Mouse (Mus musculus) embryonic facial prominence, embryonic 15.5 days (tissue): ENCODE results near the gene Neurod2. TPM values are rescaled to one million over a fixed set of nuclear protein-coding genes. Genes with fewer than 3 reads are reported as not detected.
A peak's percentile ranks its signal among the peaks of the same experiment; 100 is the strongest.

Experiments
- ATAC-seq: fragments of 200-750 bp; cut with Nextera tagmentation; 2 replicates; pipeline ENCODE4 v1.8.0; 2017; ENCODE audit warnings: low read depth, moderate TSS enrichment; ENCODE audit not compliant: insufficient number of reproducible peaks, low FRiP score, low TSS enrichment
- H3K27ac ChIP-seq: fragments of 300-500 bp; sonication (generic); replicated peaks from 2 replicates; pipeline ENCODE4 v1.5.1; 2015; ENCODE audit warnings: mild to moderate bottlenecking, inconsistent platforms
- H3K27me3 ChIP-seq: fragments of 300-500 bp; sonication (generic); 2 replicates; pipeline ENCODE4 v1.6.1; 2015; ENCODE audit warnings: inconsistent platforms
- H3K36me3 ChIP-seq: fragments of 300-500 bp; sonication (generic); 2 replicates; pipeline ENCODE4 v1.6.1; 2015; ENCODE audit warnings: mild to moderate bottlenecking, inconsistent platforms
- H3K4me1 ChIP-seq: fragments of 300-500 bp; sonication (generic); 2 replicates; pipeline ENCODE4 v1.6.1; 2015; ENCODE audit warnings: inconsistent platforms
- H3K4me2 ChIP-seq: fragments of 300-500 bp; sonication (generic); replicated peaks from 2 replicates; pipeline ENCODE4 v1.6.1; 2015; ENCODE audit warnings: mild to moderate bottlenecking, inconsistent platforms
- H3K4me3 ChIP-seq: fragments of 300-500 bp; sonication (generic); replicated peaks from 2 replicates; pipeline ENCODE4 v1.5.1; 2015; ENCODE audit warnings: mild to moderate bottlenecking, inconsistent platforms
- H3K9ac ChIP-seq: fragments of 300-500 bp; sonication (generic); 2 replicates; pipeline ENCODE4 v1.6.1; 2015; ENCODE audit warnings: inconsistent platforms
- H3K9me3 ChIP-seq: fragments of 300-500 bp; sonication (generic); replicated peaks from 2 replicates; pipeline ENCODE4 v1.6.1; 2016; ENCODE audit warnings: inconsistent platforms
- WGBS: fragments of 180-500 bp; shearing (Covaris S2); methylation state at CpG from one replicate; pipeline ENCODE4 v1.1.7; 2015; 5-methylcytosine and 5-hydroxymethylcytosine counted together
- polyA plus RNA-seq: library from polyadenylated mRNA; unstranded; fragments of >200 nt; fragmentation: Nextera tagmentation; extraction: Ambion mirVana; gene quantifications from 2 replicates; pipeline ENCODE4 v1.2.1, GENCODE M21; 2015

Gene Neurod2
- polyA plus RNA-seq, 1 experiment from 2014 or later, result 0.09 TPM

DNA sequence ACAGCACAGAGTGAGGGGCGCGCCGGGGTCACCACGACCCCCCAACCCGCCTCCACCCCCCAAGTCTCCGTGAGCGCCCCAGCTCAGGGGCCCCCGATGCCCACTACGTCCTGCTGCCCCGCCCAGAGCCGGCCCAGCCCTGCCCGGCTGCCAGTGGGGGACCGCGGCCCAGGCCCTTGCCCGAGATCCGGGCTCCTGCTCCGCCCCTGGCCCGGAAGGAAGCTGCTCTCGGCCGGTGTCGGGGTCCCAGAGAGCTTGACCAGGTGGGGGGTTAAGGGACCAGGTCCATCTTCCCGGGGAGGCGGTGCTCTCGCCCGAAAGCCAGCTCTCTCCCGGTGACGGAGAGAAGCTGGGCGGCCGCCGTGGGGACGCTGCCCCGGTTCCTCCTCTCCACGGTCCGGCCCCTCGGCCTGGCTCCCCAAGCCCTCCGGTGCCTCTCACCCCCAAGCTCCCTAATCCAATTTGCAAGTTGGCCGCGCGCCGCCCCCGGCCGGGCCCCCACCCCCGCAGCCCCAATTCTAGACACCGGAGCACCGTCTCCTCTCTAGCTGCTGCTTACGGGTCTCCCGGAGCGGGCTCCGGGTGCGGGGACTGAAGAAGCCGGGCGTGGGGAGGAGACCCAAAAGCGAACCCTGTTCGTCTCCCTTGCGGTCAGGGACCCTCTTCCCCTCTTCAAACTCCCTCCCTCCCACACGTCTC lies 928 bp downstream of the Neurod2 start:
- ATAC-seq, result no peak
- no peak overlapping the region for H3K9ac ChIP-seq

DNA sequence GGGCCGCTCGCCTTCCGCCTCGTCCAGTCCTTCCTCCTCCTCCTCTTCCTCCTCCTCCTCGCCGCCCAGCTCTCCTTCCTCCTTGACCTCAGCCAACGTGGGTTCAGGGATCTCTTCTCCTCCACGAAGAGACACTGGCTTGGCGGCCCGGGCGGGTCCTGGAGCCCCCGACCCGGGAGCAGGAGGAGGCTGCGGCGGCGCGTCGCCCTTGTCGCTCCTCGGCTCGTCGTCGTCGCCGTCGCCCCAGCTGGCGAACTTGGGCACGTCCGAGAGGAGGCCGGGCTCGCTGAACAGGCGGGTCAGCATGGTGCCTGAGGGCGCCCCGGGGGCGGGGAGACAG lies 1.4 kb downstream of the Neurod2 start:
- under 1% methylated on average over 34 of the region's 35 CpGs for WGBS
- no peak overlapping the region for H3K27ac ChIP-seq
- H3K9ac ChIP-seq, result no peak overlapping the region
- no peaks in the 10 kb centered on the region for H3K9me3 ChIP-seq
- H3K4me1 ChIP-seq, result peaks cover 24% of the 10 kb centered on the region
- H3K4me2 ChIP-seq, result peak overlapping the region; percentile 42
- peak overlapping the region; percentile 32 for H3K4me3 ChIP-seq
- peaks cover 100% of the 10 kb centered on the region for H3K27me3 ChIP-seq
- H3K36me3 ChIP-seq, result no peaks in the 10 kb centered on the region
- no peak for ATAC-seq

More for the DNA sequence above, 928 bp downstream of the Neurod2 start:
- Histone ChIP-seq H3K4me2 (peak overlapping the region; percentile 42), H3K27ac (no peak overlapping the region), H3K27me3 (peaks cover 100% of the 10 kb centered on the region), H3K9me3 (no peaks in the 10 kb centered on the region), H3K36me3 (no peaks in the 10 kb centered on the region), H3K4me3 (peak overlapping the region; percentile 32), H3K4me1 (peaks cover 24% of the 10 kb centered on the region)
- under 1% methylated on average over 52 of the region's 56 CpGs for WGBS

DNA sequence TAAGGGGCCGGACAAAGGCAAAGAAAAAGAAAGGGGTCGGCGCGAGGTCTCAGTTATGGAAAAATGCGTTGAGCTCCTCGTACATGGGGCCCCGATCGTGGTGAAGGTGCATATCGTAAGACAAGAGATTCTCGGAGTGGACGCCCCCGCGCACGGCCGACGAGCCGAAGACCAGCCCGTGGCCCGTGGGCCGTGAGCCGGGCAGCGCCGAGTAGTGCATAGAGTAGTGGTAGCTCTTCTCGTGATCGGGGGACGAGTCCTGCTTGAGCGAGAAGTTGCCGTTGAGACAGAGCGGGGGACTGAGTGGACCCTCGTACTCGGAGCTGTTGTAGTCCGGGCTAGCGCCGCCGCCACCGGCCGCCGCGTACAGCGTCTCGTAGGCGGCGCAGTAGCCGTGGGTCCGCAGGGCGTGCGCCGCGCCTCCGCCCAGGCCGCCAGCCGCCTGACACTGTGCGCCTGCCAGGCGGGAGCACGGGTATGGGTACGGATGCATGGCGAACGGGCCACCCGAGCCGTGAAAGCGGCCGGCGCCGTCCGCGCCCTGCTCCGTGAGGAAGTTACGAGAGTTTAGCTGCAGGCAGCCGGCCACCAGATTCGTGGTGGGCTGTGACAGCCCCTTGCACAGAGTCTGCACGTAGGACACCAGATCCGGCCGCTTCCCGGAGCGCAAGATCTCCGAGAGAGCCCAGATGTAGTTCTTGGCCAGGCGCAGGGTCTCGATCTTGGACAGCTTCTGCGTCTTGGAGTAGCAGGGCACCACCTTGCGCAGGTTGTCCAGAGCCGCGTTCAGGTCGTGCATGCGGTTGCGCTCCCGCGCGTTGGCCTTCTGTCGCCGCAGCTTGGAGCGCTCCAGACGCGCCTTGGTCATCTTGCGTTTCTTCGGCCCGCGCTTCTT lies 2.1 kb downstream of the Neurod2 start:
- no peak overlapping the region for H3K9ac ChIP-seq
- peaks cover 24% of the 10 kb centered on the region for H3K4me1 ChIP-seq
- peaks cover 100% of the 10 kb centered on the region for H3K27me3 ChIP-seq
- no peaks in the 10 kb centered on the region for H3K36me3 ChIP-seq
- H3K4me3 ChIP-seq, result peak overlapping the region; percentile 32
- ATAC-seq, result no peak
- peak overlapping the region; percentile 42 for H3K4me2 ChIP-seq
- H3K27ac ChIP-seq, result no peak overlapping the region
- WGBS, result 1% methylated on average over 97 of the region's 97 CpGs
- no peaks in the 10 kb centered on the region for H3K9me3 ChIP-seq

DNA sequence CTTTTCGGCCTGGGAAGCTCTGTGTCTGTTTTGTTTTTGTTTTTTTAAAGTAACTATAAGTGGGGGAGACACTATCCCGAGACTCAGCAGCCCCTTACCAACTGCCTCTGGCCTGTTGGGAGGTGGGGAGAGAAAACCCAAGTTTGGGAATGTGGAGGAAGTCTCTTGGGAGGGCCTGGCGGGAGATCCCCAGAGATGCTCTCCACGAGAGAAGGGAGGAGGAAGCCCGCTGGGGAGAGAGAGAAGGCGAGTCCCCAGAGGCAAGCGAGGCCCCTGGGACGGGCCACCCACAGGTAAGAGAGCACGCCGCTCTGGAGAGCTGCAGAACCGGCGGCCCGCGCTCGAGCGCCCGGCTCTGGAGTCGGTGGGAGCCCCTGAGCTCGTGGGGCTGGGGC lies 2.7 kb downstream of the Neurod2 start:
- H3K4me2 ChIP-seq, result peak overlapping the region; percentile 42; the same call in 1 of the 2 replicates
- no peaks in the 10 kb centered on the region for H3K9me3 ChIP-seq
- H3K36me3 ChIP-seq, result no peaks in the 10 kb centered on the region
- no peak for ATAC-seq
- peak overlapping the region; percentile 32 for H3K4me3 ChIP-seq
- peaks cover 24% of the 10 kb centered on the region for H3K4me1 ChIP-seq
- no peak overlapping the region for H3K27ac ChIP-seq
- peaks cover 99% of the 10 kb centered on the region for H3K27me3 ChIP-seq
- no peak overlapping the region for H3K9ac ChIP-seq
- WGBS, result under 1% methylated on average over 17 of the region's 19 CpGs

DNA sequence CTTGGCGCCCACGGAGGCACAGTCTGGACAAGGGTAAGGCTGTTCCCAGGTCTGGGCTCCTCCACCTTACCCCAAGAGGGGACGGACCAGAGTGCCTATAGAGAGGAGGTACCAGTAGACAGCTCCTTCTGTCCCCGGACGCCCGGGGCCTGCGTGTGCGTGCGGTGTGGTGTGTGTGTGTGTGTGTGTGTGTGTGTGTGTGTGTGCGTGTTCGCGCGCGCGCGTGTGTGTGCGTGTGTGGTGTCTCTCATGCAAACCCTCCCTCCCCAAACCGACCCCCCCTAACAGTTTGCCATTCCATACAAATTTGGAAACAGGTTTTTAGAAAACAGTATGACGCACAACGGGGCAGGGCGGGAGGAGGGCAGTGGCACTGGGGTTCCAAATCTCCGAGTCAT lies 3.6 kb downstream of the Neurod2 start:
- ATAC-seq, result no peak
- H3K4me1 ChIP-seq, result peaks cover 33% of the 10 kb centered on the region
- H3K27me3 ChIP-seq, result peaks cover 99% of the 10 kb centered on the region
- WGBS, result 2% methylated on average over 14 of the region's 22 CpGs
- no peak overlapping the region for H3K4me3 ChIP-seq
- H3K36me3 ChIP-seq, result no peaks in the 10 kb centered on the region
- H3K27ac ChIP-seq, result no peak overlapping the region
- H3K4me2 ChIP-seq, result no peak overlapping the region
- H3K9me3 ChIP-seq, result no peaks in the 10 kb centered on the region
- no peak overlapping the region for H3K9ac ChIP-seq

DNA sequence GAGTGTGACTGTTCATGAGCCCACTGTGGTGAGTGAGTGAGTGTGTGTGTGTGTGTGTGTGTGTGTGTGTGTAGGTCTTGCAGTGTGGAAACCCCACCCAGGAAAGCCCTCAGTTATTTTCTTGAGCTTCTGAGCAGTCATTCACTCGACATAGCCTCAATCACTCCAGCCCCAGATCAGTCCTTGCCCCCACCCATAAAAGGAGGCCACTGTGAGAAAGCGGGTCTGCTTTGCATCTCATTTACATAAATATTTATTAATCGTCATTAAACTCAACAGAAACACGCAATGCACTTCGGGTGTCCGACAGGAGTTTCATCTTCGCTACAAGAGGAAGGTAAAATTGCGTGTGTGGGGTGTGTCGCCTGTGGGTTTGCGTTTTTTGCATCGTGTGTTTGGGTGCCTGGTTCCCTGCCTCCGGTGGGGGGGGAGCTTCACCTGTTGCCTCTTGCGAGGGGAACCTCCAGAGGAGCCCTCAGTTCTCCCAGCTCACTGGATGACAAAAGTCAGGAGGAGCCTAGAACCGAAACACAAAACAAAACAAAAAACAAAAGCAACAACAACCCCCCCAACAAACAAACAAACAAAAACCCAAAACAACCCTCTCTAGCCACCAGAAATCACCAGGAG lies 4.1 kb downstream of the Neurod2 start:
- Histone ChIP-seq H3K9me3 (no peaks in the 10 kb centered on the region), H3K4me2 (no peak overlapping the region), H3K4me1 (peaks cover 38% of the 10 kb centered on the region), H3K27me3 (peaks cover 99% of the 10 kb centered on the region), H3K27ac (no peak overlapping the region), H3K4me3 (no peak overlapping the region), H3K36me3 (no peaks in the 10 kb centered on the region), H3K9ac (no peak overlapping the region)
- WGBS, result 2% methylated on average over 14 of the region's 14 CpGs
- ATAC-seq, result no peak

DNA sequence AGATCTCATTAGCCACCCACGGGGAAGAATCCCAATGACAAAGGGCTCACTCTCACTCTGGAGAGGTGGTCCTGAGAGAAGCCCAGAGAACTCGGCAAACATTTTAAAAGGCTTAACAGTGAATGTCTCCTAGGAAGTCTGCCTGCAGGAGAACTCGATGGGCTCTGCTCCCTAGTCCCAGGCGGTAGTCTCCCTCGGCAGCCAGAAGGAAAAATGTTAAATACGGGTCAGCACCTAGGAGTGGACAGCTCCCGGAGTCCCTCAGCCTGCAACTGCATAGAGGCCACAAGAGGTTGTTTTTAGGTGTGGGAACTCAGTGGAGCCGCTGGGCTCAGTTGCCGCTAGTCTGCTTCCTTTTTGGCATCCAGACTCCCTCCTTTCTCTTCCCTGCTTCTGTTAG lies 5.5 kb downstream of the Neurod2 start:
- H3K9ac ChIP-seq, result no peak overlapping the region
- H3K4me1 ChIP-seq, result peaks cover 49% of the 10 kb centered on the region
- 2% methylated on average over 9 of the region's 9 CpGs for WGBS
- ATAC-seq, result no peak
- no peak overlapping the region for H3K4me2 ChIP-seq
- no peak overlapping the region for H3K27ac ChIP-seq
- H3K27me3 ChIP-seq, result peaks cover 99% of the 10 kb centered on the region
- H3K4me3 ChIP-seq, result no peak overlapping the region
- no peaks in the 10 kb centered on the region for H3K36me3 ChIP-seq
- H3K9me3 ChIP-seq, result no peaks in the 10 kb centered on the region

DNA sequence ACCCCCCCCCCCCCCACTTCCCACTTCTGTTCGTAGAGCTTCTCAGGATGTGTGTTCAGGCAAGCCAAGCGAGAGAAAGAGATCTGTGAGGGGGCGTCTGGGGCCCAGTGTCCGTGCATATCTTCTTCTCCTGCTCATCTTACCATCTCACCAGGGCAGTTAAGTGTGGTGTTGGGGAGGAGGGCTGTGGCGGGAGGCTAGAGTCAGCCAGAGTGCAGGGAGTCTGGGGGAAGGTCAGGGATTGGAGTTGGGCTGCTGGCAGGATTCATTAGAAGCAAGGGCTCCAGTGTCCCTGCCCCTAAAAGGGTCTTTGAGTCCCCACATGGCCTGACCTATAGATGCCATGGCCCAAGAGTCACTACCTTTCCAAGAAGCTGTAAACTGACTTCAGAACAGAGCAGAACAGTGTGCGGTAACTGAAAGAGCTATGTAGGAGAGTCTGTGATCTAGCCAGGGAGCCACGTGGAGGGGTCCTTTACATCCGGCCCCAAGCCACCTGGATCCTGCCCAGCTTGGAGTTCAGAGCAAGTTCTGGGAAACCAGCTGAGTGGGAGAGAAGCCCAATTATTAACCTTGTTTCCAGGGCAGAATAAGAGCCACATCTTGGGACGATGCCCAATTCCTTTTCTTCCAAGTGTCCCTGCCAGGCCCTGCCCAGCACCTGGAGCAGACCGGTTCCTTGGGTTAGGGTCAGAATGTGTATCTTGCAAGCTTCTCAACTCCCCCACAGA lies 6.1 kb downstream of the Neurod2 start:
- no peak overlapping the region for H3K4me2 ChIP-seq
- no peak overlapping the region for H3K27ac ChIP-seq
- H3K4me3 ChIP-seq, result no peak overlapping the region
- H3K4me1 ChIP-seq, result peaks cover 49% of the 10 kb centered on the region
- WGBS, result 6% methylated on average over 10 of the region's 10 CpGs
- H3K9me3 ChIP-seq, result no peaks in the 10 kb centered on the region
- no peaks in the 10 kb centered on the region for H3K36me3 ChIP-seq
- H3K27me3 ChIP-seq, result peaks cover 99% of the 10 kb centered on the region
- H3K9ac ChIP-seq, result no peak overlapping the region
- no peak for ATAC-seq

DNA sequence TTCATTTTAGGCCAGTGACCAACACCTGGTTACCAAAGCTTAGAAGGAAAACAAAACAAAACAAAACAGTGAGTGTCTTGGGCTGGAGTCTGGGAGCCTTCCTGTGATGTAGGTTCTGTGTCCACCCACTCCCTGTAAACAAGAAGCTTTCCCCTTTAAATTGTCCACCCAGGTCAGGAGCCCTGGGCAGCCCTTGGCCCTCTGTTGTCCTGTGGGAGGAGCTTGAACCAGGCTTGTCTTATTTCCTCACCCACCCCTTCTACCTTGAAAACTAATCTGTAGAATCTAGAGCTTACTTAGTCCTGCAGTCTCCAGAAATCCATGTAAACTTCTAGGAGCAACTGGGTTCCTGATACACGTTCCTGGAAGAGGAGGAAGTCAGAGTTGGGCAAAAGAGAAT lies 7.3 kb downstream of the Neurod2 start:
- peaks cover 99% of the 10 kb centered on the region for H3K27me3 ChIP-seq
- no peak overlapping the region for H3K27ac ChIP-seq
- H3K4me2 ChIP-seq, result no peak overlapping the region
- H3K4me3 ChIP-seq, result no peak overlapping the region
- H3K9me3 ChIP-seq, result no peaks in the 10 kb centered on the region
- ATAC-seq, result no peak
- H3K36me3 ChIP-seq, result no peaks in the 10 kb centered on the region
- H3K4me1 ChIP-seq, result peaks cover 38% of the 10 kb centered on the region
- WGBS, result 3% methylated on average over 1 of the region's 1 CpGs
- no peak overlapping the region for H3K9ac ChIP-seq

DNA sequence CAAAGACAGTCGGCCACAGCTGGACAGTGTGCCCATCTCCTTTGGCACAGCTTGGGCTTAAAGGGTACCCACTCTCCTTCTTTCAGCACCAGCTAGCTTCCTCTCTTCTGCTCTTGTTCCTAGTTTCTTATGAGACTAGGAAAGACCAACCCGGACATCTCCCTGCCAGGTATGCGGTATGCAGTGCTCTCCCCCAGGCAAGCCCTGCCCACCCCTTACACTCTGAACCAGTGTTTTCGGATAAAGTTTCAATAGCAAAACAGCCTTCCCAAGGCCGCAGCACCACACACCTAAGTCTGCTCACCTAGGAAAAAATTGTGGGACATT lies 7.8 kb downstream of the Neurod2 start:
- no peak for ATAC-seq
- 9% methylated on average over 5 of the region's 5 CpGs for WGBS
- H3K4me1 ChIP-seq, result peaks cover 33% of the 10 kb centered on the region

More for the DNA sequence above, 7.8 kb downstream of the Neurod2 start:
- Histone ChIP-seq H3K9me3 (no peaks in the 10 kb centered on the region), H3K27ac (no peak overlapping the region), H3K27me3 (peaks cover 99% of the 10 kb centered on the region), H3K4me3 (no peak overlapping the region), H3K9ac (no peak overlapping the region), H3K36me3 (no peaks in the 10 kb centered on the region), H3K4me2 (no peak overlapping the region)
